Mouse (Mus musculus) liver, embryonic 13.5 days (tissue): Measurements from ENCODE around the gene Map3k1. TPM values are rescaled to one million over a fixed set of nuclear protein-coding genes. Genes with fewer than 3 reads are reported as not detected.

Source experiments
- ATAC-seq: fragments of 200-750 bp; cut with Nextera tagmentation; 2 replicates; pipeline ENCODE4 v1.8.0; 2017; ENCODE audit warnings: low read depth, mild to moderate bottlenecking, moderate number of reproducible peaks, moderate library complexity
- DNase-seq: peaks from one replicate; pipeline ENCODE4 v3.0.0; 2022
- H3K27ac ChIP-seq: fragments of 300-500 bp; sonication (generic); 2 replicates; pipeline ENCODE4 v1.5.1; 2015; ENCODE audit warnings: moderate library complexity, mild to moderate bottlenecking, inconsistent platforms
- H3K27me3 ChIP-seq: fragments of 300-500 bp; sonication (generic); 2 replicates; pipeline ENCODE4 v1.6.1; 2015; ENCODE audit warnings: mild to moderate bottlenecking, inconsistent platforms
- H3K36me3 ChIP-seq: fragments of 300-500 bp; sonication (generic); 2 replicates; pipeline ENCODE4 v1.6.1; 2015; ENCODE audit warnings: mild to moderate bottlenecking, inconsistent platforms
- H3K4me1 ChIP-seq: fragments of 300-500 bp; sonication (generic); replicated peaks from 2 replicates; pipeline ENCODE4 v1.6.1; 2015; ENCODE audit warnings: inconsistent platforms
- H3K4me2 ChIP-seq: fragments of 300-500 bp; sonication (generic); 2 replicates; pipeline ENCODE4 v1.6.1; 2015; ENCODE audit warnings: inconsistent platforms, mild to moderate bottlenecking, moderate library complexity
- H3K4me3 ChIP-seq: fragments of 300-500 bp; sonication (generic); replicated peaks from 2 replicates; pipeline ENCODE4 v1.5.1; 2015; ENCODE audit warnings: mild to moderate bottlenecking, inconsistent platforms
- H3K9ac ChIP-seq: fragments of 300-500 bp; sonication (generic); 2 replicates; pipeline ENCODE4 v1.6.1; 2015; ENCODE audit warnings: mild to moderate bottlenecking, inconsistent platforms
- H3K9me3 ChIP-seq: fragments of 300-500 bp; sonication (generic); replicated peaks from 2 replicates; pipeline ENCODE4 v1.6.1; 2016; ENCODE audit warnings: inconsistent platforms
- WGBS: fragments of 180-500 bp; shearing (Covaris S2); methylation state at CpG from one replicate; pipeline ENCODE4 v1.1.7; 2015; ENCODE audit not compliant: insufficient replicate concordance; 5-methylcytosine and 5-hydroxymethylcytosine counted together
- polyA plus RNA-seq: library from polyadenylated mRNA; unstranded; fragments of >200 nt; fragmentation: Nextera tagmentation; extraction: Ambion mirVana; gene quantifications from 2 replicates; pipeline ENCODE4 v1.2.1, GENCODE M21; 2015

Gene Map3k1
- polyA plus RNA-seq, 1 experiment from 2014 or later = 11.1 TPM

- WGBS = 62% methylated on average over 4 of the region's 4 CpGs
- H3K27me3 ChIP-seq = peaks cover 18% of the 10 kb centered on the region; the same call in 1 of the 2 replicates
Observed at GRCm38 (mm10) chr13:111827481-111827880, 18.7 kb upstream of the Map3k1 start.

GRCm38 (mm10) chr13:111824178-111824577 lies 15.4 kb upstream of the Map3k1 start:
- ATAC-seq (no peak), DNase-seq (no peak)
- WGBS = 57% methylated on average over 4 of the region's 4 CpGs
- H3K9me3 ChIP-seq = no peaks in the 10 kb centered on the region
- H3K4me1 ChIP-seq = peaks cover 22% of the 10 kb centered on the region
- H3K27me3 ChIP-seq = 0 out of 2 replicates have a peak, but pooled peaks cover 6% of the 10 kb centered on the region
- no peak overlapping the region for H3K27ac ChIP-seq
- H3K4me2 ChIP-seq = no peak overlapping the region
- H3K36me3 ChIP-seq = no peaks in the 10 kb centered on the region
- no peak overlapping the region for H3K9ac ChIP-seq
- no peak overlapping the region for H3K4me3 ChIP-seq

More at GRCm38 (mm10) chr13:111827481-111827880, 18.7 kb upstream of the Map3k1 start:
- Histone ChIP-seq H3K4me1 (peaks cover 3% of the 10 kb centered on the region; the same call in 1 of the 2 replicates), H3K36me3 (no peaks in the 10 kb centered on the region), H3K9me3 (no peaks in the 10 kb centered on the region), H3K4me2 (no peak overlapping the region), H3K4me3 (no peak overlapping the region), H3K9ac (no peak overlapping the region), H3K27ac (no peak overlapping the region)
- no peak for DNase-seq
- ATAC-seq = no peak

GRCm38 (mm10) chr13:111821727-111822375 lies 13.1 kb upstream of the Map3k1 start:
- Histone ChIP-seq H3K9me3 (no peaks in the 10 kb centered on the region), H3K27me3 (0 out of 2 replicates have a peak, but pooled peaks cover 6% of the 10 kb centered on the region), H3K4me2 (no peak overlapping the region), H3K4me3 (no peak overlapping the region), H3K9ac (no peak overlapping the region), H3K27ac (no peak overlapping the region), H3K36me3 (no peaks in the 10 kb centered on the region), H3K4me1 (peaks cover 37% of the 10 kb centered on the region)
- WGBS = 45% methylated on average over 7 of the region's 7 CpGs
- ATAC-seq (peak; percentile 81), DNase-seq (peak; percentile 22)

- WGBS = 73% methylated on average over 9 of the region's 9 CpGs
- Histone ChIP-seq H3K27ac (no peak overlapping the region), H3K4me2 (no peak overlapping the region), H3K27me3 (0 out of 2 replicates have a peak, but pooled peaks cover 6% of the 10 kb centered on the region), H3K4me1 (peaks cover 40% of the 10 kb centered on the region), H3K36me3 (no peaks in the 10 kb centered on the region), H3K9me3 (0 out of 2 replicates have a peak, but pooled peaks cover 6% of the 10 kb centered on the region), H3K9ac (no peak overlapping the region), H3K4me3 (no peak overlapping the region)
- ATAC-seq (no peak), DNase-seq (no peak)
Observed at GRCm38 (mm10) chr13:111819618-111820385, 11.0 kb upstream of the Map3k1 start.

GRCm38 (mm10) chr13:111819106-111819505 lies 10.3 kb upstream of the Map3k1 start:
- 86% methylated on average over 4 of the region's 4 CpGs for WGBS
- no peak overlapping the region for H3K4me2 ChIP-seq
- DNase-seq = no peak

GRCm38 (mm10) chr13:111818216-111818903 lies 9.6 kb upstream of the Map3k1 start:
- ATAC-seq = peak; percentile 56
- 0 out of 2 replicates have a peak, but pooled peaks cover 6% of the 10 kb centered on the region for H3K9me3 ChIP-seq
- WGBS = 42% methylated on average over 15 of the region's 15 CpGs

More at GRCm38 (mm10) chr13:111819106-111819505, 10.3 kb upstream of the Map3k1 start:
- Histone ChIP-seq H3K27ac (no peak overlapping the region), H3K4me1 (peaks cover 40% of the 10 kb centered on the region), H3K9ac (no peak overlapping the region), H3K9me3 (0 out of 2 replicates have a peak, but pooled peaks cover 6% of the 10 kb centered on the region), H3K36me3 (no peaks in the 10 kb centered on the region), H3K4me3 (no peak overlapping the region), H3K27me3 (0 out of 2 replicates have a peak, but pooled peaks cover 4% of the 10 kb centered on the region)
- ATAC-seq = no peak

GRCm38 (mm10) chr13:111817773-111818172 lies 9.0 kb upstream of the Map3k1 start:
- H3K9me3 ChIP-seq = 0 out of 2 replicates have a peak, but pooled peaks cover 6% of the 10 kb centered on the region

More at GRCm38 (mm10) chr13:111818216-111818903, 9.6 kb upstream of the Map3k1 start:
- Histone ChIP-seq H3K9ac (0 out of 2 replicates have a peak overlapping the region, but pooled peaks have one; percentile 7), H3K27ac (no peak overlapping the region), H3K4me3 (no peak overlapping the region), H3K36me3 (no peaks in the 10 kb centered on the region), H3K4me2 (peak overlapping the region; percentile 34), H3K4me1 (peaks cover 40% of the 10 kb centered on the region), H3K27me3 (no peaks in the 10 kb centered on the region)
- no peak for DNase-seq

GRCm38 (mm10) chr13:111816431-111816830 lies 7.6 kb upstream of the Map3k1 start:
- no peaks in the 10 kb centered on the region for H3K36me3 ChIP-seq
- 0 out of 2 replicates have a peak, but pooled peaks cover 5% of the 10 kb centered on the region for H3K27me3 ChIP-seq
- no peak for DNase-seq
- H3K27ac ChIP-seq = no peak overlapping the region
- peaks cover 28% of the 10 kb centered on the region for H3K4me1 ChIP-seq
- H3K4me2 ChIP-seq = no peak overlapping the region
- peak; percentile 54 for ATAC-seq
- 0 out of 2 replicates have a peak, but pooled peaks cover 6% of the 10 kb centered on the region for H3K9me3 ChIP-seq
- 56% methylated on average over 3 of the region's 3 CpGs for WGBS
- no peak overlapping the region for H3K9ac ChIP-seq
- no peak overlapping the region for H3K4me3 ChIP-seq

More at GRCm38 (mm10) chr13:111817773-111818172, 9.0 kb upstream of the Map3k1 start:
- Histone ChIP-seq H3K36me3 (no peaks in the 10 kb centered on the region), H3K4me3 (no peak overlapping the region), H3K27me3 (no peaks in the 10 kb centered on the region), H3K27ac (no peak overlapping the region), H3K4me1 (peaks cover 40% of the 10 kb centered on the region), H3K4me2 (no peak overlapping the region), H3K9ac (no peak overlapping the region)
- ATAC-seq = no peak
- 55% methylated on average over 7 of the region's 7 CpGs for WGBS
- no peak for DNase-seq

GRCm38 (mm10) chr13:111815486-111815885 lies 6.7 kb upstream of the Map3k1 start:
- Histone ChIP-seq H3K9ac (no peak overlapping the region), H3K4me3 (no peak overlapping the region), H3K4me1 (peaks cover 26% of the 10 kb centered on the region), H3K27me3 (peaks cover 14% of the 10 kb centered on the region; the same call in 1 of the 2 replicates), H3K36me3 (no peaks in the 10 kb centered on the region), H3K4me2 (no peak overlapping the region), H3K27ac (no peak overlapping the region), H3K9me3 (0 out of 2 replicates have a peak, but pooled peaks cover 6% of the 10 kb centered on the region)
- WGBS = 77% methylated on average over 4 of the region's 4 CpGs
- no peak for ATAC-seq
- DNase-seq = no peak

GRCm38 (mm10) chr13:111815017-111815416 lies 6.2 kb upstream of the Map3k1 start:
- ATAC-seq (no peak), DNase-seq (no peak)
- H3K36me3 ChIP-seq = no peaks in the 10 kb centered on the region
- peaks cover 26% of the 10 kb centered on the region for H3K4me1 ChIP-seq
- H3K27me3 ChIP-seq = peaks cover 18% of the 10 kb centered on the region; the same call in 1 of the 2 replicates
- 91% methylated on average over 7 of the region's 7 CpGs for WGBS
- H3K27ac ChIP-seq = no peak overlapping the region
- no peak overlapping the region for H3K4me2 ChIP-seq
- no peak overlapping the region for H3K9ac ChIP-seq
- H3K4me3 ChIP-seq = no peak overlapping the region
- H3K9me3 ChIP-seq = 0 out of 2 replicates have a peak, but pooled peaks cover 6% of the 10 kb centered on the region
